Mouse (Mus musculus): ENCODE results near the gene Vrk1. TPM values are rescaled to one million over a fixed set of nuclear protein-coding genes. Genes with fewer than 3 reads are reported as not detected.

The Vrk1 gene
- polyA plus RNA-seq, 1 experiment from 2014 or later, result 30.6 TPM

DNA sequence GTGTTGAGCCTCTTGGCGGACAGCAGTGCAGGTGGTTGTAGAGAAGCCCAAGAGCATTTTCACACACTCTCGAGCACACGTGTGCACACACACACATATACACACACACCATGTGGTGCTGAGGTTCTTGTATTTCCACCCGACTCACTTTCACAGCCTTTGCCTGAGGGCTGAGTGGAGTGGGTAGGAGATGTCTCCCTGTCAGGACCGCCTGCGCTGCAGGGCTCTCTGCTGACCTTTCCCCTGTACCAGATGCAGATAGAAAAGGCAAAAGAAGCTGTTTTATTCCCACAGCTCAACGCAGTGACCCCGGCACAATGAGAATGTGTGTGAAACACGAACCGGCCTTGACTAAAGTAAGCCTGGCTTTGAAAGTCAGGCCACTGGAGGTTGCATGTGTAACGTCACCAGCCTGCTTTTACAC, 72.9 kb downstream of the Vrk1 start:
- ATAC-seq (ENCODE audit: low FRiP score) (peak; percentile 40; the same call in 1 of the 2 replicates), DNase-seq (ENCODE audit: low spot score) (no peak)
- H3K4me2 ChIP-seq (replicated peaks), result no peak overlapping the region
- no peak overlapping the region for H3K4me3 ChIP-seq (replicated peaks; ENCODE audit: low read length)
- H3K4me1 ChIP-seq (replicated peaks; ENCODE audit: control insufficient read depth, insufficient read depth, low read length), result peaks cover 24% of the 10 kb centered on the region
- 29% methylated on average over 11 of the region's 11 CpGs for WGBS
- no peaks in the 10 kb centered on the region for H3K27me3 ChIP-seq (ENCODE audit: control insufficient read depth, insufficient read depth, low read length)
- H3K9me3 ChIP-seq (ENCODE audit: control insufficient read depth, low read length), result no peaks in the 10 kb centered on the region
- H3K36me3 ChIP-seq (replicated peaks; ENCODE audit: control insufficient read depth, insufficient read depth), result no peaks in the 10 kb centered on the region
- H3K27ac ChIP-seq, result peak overlapping the region; percentile 28; the same call in 1 of the 2 replicates
- H3K9ac ChIP-seq, result no peak overlapping the region

DNA sequence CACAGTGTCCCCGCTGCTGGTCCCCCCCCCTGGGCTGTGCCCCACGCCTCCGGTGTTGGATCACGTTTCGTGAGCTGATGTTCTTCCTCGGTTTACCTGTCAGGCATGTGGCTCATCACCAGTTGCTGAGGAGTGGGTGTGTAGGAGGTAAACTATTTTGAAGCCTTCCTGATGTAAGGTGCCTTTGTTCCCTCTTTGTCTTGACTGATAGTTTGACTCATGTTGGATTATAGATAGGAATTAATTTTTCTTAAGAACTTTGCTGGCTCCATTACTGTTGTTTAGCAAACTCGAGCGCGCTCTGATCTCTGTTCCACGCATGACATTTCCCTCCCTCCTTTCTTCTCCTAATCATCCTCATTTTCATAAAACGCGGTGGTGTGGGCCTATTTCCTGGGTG, 74.1 kb downstream of the Vrk1 start:
- H3K4me1 ChIP-seq (replicated peaks; ENCODE audit: control insufficient read depth, insufficient read depth, low read length), result peaks cover 24% of the 10 kb centered on the region
- H3K36me3 ChIP-seq (replicated peaks; ENCODE audit: control insufficient read depth, insufficient read depth), result no peaks in the 10 kb centered on the region
- no peak overlapping the region for H3K27ac ChIP-seq
- no peaks in the 10 kb centered on the region for H3K9me3 ChIP-seq (ENCODE audit: control insufficient read depth, low read length)
- no peak overlapping the region for H3K4me2 ChIP-seq (replicated peaks)
- ATAC-seq (ENCODE audit: low FRiP score), result no peak
- H3K27me3 ChIP-seq (ENCODE audit: control insufficient read depth, insufficient read depth, low read length), result no peaks in the 10 kb centered on the region
- H3K4me3 ChIP-seq (replicated peaks; ENCODE audit: low read length), result no peak overlapping the region
- no peak overlapping the region for H3K9ac ChIP-seq
- DNase-seq (ENCODE audit: low spot score), result no peak
- 93% methylated on average over 12 of the region's 12 CpGs for WGBS

DNA sequence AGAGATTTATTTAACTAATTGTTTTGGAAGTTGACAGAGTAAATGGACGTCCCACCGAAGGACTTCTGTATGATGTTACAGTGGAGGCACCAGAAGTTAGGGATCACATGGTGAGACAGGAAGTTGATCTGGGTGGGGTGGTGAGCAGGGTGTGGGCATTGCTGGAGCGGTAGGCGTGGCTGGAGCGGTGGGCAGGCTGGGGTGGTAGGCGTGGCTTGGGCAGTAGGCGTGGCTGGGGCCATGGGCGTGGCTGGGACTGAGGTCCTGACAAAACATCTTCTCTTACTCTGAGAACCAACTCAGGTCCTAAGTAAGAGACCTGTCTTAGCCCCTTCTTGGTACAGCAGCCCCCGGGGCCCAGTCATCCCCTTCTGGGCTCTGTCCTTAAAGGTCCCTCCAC, 84.8 kb downstream of the Vrk1 start:
- ATAC-seq (ENCODE audit: low FRiP score) (no peak), DNase-seq (ENCODE audit: low spot score) (no peak)
- Histone ChIP-seq H3K27ac (no peak overlapping the region), H3K36me3 (replicated peaks; ENCODE audit: control insufficient read depth, insufficient read depth) (no peaks in the 10 kb centered on the region), H3K4me1 (replicated peaks; ENCODE audit: control insufficient read depth, insufficient read depth, low read length) (no peaks in the 10 kb centered on the region), H3K4me2 (replicated peaks) (no peak overlapping the region), H3K9me3 (ENCODE audit: control insufficient read depth, low read length) (no peaks in the 10 kb centered on the region), H3K9ac (no peak overlapping the region), H3K4me3 (replicated peaks; ENCODE audit: low read length) (no peak overlapping the region), H3K27me3 (ENCODE audit: control insufficient read depth, insufficient read depth, low read length) (no peaks in the 10 kb centered on the region)
- WGBS, result 97% methylated on average over 9 of the region's 9 CpGs

DNA sequence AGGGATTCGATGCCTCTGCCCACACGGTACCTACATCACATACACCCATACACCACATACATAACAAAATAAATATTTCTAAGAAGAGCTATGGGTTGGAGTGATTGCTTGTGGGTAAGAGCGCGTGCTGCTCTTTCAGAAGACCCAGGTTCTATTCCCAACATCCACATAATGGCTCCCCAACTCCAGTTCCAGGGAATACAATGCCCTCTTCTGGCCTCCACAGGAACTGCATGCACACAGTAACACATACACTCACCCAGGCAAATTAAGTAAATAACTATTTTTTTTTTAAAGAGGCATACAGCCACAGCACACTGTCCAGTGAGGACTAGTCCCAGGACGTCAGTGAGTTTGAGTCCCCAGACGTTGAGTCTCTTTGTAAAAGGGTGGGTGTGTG, 92.0 kb downstream of the Vrk1 start:
- Histone ChIP-seq H3K9ac (no peak overlapping the region), H3K36me3 (replicated peaks; ENCODE audit: control insufficient read depth, insufficient read depth) (no peaks in the 10 kb centered on the region), H3K4me2 (replicated peaks) (no peak overlapping the region), H3K4me3 (replicated peaks; ENCODE audit: low read length) (no peak overlapping the region), H3K27ac (no peak overlapping the region), H3K27me3 (ENCODE audit: control insufficient read depth, insufficient read depth, low read length) (no peaks in the 10 kb centered on the region), H3K9me3 (ENCODE audit: control insufficient read depth, low read length) (no peaks in the 10 kb centered on the region), H3K4me1 (replicated peaks; ENCODE audit: control insufficient read depth, insufficient read depth, low read length) (0 out of 2 replicates have a peak, but pooled peaks cover 7% of the 10 kb centered on the region)
- 95% methylated on average over 6 of the region's 6 CpGs for WGBS
- DNase-seq (ENCODE audit: low spot score) (no peak), ATAC-seq (ENCODE audit: low FRiP score) (no peak)

DNA sequence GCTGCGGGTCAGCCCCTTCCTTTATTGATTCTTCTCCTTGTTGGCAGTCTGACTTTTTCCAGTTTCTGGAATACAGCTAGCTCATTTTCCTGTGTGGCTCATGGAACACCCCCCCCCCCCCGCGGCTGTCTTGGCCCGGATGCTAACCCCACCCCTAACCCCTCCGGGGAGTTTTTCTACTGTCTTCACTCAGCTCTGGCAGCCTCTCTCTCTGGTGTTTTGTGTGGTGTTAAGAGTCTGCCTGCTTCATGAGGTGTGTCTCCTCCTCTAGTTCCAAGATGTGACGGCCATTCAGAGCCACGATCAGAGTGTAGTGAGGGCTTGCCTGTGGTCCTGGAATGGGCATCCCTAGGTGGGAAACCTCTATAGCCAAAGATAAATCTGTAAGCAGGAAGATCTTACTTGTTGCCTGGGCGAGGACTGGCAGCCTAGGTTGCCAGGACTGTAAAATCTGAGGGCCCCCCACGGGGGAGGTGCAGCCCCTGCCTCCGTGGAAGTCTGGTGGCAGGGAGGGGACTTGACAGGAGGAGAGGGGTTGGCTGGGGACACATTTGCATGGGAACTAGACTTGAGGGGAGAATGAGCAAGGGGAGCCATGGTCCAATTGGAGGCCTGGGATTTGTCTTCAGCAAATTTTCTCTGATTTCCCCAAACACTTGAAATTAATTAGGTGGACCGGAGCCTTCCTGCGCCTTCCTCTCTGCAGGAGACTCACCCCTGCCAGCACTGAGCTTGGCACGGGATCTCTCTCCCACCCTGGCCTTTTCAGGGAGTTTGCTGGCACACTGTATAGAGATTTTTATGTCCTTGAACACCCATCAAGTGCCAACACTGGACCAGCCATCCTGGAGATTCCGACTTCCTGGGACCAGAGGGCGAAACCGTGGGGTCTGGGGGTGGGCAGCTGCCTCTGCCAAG, 93.0 kb downstream of the Vrk1 start:
- Histone ChIP-seq H3K4me2 (replicated peaks) (no peak overlapping the region), H3K36me3 (replicated peaks; ENCODE audit: control insufficient read depth, insufficient read depth) (no peaks in the 10 kb centered on the region), H3K4me1 (replicated peaks; ENCODE audit: control insufficient read depth, insufficient read depth, low read length) (0 out of 2 replicates have a peak, but pooled peaks cover 12% of the 10 kb centered on the region), H3K9me3 (ENCODE audit: control insufficient read depth, low read length) (no peaks in the 10 kb centered on the region), H3K9ac (no peak overlapping the region), H3K27me3 (ENCODE audit: control insufficient read depth, insufficient read depth, low read length) (no peaks in the 10 kb centered on the region), H3K4me3 (replicated peaks; ENCODE audit: low read length) (no peak overlapping the region), H3K27ac (no peak overlapping the region)
- WGBS, result 53% methylated on average over 16 of the region's 16 CpGs
- ATAC-seq (ENCODE audit: low FRiP score) (peak; percentile 48; the same call in 1 of the 2 replicates), DNase-seq (ENCODE audit: low spot score) (no peak)

DNA sequence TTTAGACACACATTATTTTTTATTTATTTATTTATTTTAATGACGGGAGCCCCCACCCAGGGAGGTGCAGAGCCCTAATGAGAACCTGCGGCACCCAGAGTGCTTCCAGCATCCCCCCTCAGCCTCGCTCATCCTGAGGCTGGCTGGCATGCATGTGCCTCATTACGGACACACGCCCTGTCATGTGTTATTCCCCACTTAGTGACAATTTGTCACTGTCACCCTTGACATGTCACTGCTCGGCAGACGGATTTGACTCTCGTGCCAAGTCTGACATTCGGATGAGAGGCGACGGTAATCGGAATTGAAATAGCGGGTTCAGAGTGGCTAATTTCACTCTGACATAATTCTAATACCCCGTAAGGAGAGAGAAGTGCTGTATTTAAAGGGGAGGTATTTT, 97.2 kb downstream of the Vrk1 start:
- H3K27ac ChIP-seq, result no peak overlapping the region
- no peaks in the 10 kb centered on the region for H3K36me3 ChIP-seq (replicated peaks; ENCODE audit: control insufficient read depth, insufficient read depth)
- no peak for ATAC-seq (ENCODE audit: low FRiP score)
- H3K4me2 ChIP-seq (replicated peaks), result no peak overlapping the region
- no peaks in the 10 kb centered on the region for H3K27me3 ChIP-seq (ENCODE audit: control insufficient read depth, insufficient read depth, low read length)
- 0 out of 2 replicates have a peak, but pooled peaks cover 12% of the 10 kb centered on the region for H3K4me1 ChIP-seq (replicated peaks; ENCODE audit: control insufficient read depth, insufficient read depth, low read length)
- no peak for DNase-seq (ENCODE audit: low spot score)
- H3K4me3 ChIP-seq (replicated peaks; ENCODE audit: low read length), result no peak overlapping the region
- no peaks in the 10 kb centered on the region for H3K9me3 ChIP-seq (ENCODE audit: control insufficient read depth, low read length)
- WGBS, result 56% methylated on average over 14 of the region's 14 CpGs
- H3K9ac ChIP-seq, result no peak overlapping the region

DNA sequence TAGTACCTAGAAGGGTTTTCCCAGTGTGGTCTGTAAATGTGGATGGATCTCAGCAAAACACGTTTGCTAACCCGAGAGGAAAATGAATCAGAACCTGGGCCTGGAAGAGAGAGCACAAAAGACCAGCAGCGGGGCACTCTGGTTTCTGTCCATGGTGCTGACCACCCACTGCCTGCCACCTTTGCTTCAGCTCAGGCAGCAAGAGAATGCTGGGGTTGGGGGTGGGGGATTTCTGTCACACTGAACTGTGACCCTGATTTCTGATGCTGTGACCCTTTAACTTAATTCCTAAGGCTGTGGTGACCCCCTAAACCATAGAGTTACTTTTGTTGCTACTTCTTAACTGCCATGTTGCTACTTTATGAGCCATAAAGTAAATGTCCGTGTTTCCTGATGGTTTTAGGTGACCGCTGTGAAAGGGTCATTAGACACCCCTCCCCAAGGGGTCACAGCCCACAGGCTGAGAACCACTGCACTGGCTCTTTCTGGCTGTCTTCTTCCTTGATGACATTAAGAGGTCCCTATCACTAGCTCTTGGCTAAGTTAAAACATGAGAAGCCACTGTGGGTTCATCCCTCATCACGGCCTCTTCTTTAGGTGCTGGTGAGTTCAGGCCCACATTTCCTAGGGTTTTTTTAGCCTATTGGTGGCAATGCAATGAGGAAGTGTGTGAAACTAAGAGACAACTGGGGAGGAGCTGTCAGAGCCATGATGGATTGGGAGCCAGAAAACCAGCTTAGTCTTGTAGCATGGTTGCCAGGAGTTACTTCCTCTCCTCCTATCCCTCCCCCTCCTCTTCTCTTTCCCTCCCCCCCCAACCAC, 105.3 kb downstream of the Vrk1 start:
- peak; percentile 34; the same call in 1 of the 2 replicates for ATAC-seq (ENCODE audit: low FRiP score)
- H3K4me1 ChIP-seq (replicated peaks; ENCODE audit: control insufficient read depth, insufficient read depth, low read length), result peaks cover 11% of the 10 kb centered on the region; the same call in 1 of the 2 replicates
- H3K9ac ChIP-seq, result no peak overlapping the region
- WGBS, result 21% methylated on average over 6 of the region's 6 CpGs
- H3K9me3 ChIP-seq (ENCODE audit: control insufficient read depth, low read length), result no peaks in the 10 kb centered on the region
- H3K4me2 ChIP-seq (replicated peaks), result no peak overlapping the region
- no peaks in the 10 kb centered on the region for H3K27me3 ChIP-seq (ENCODE audit: control insufficient read depth, insufficient read depth, low read length)
- DNase-seq (ENCODE audit: low spot score), result no peak
- no peak overlapping the region for H3K4me3 ChIP-seq (replicated peaks; ENCODE audit: low read length)
- no peaks in the 10 kb centered on the region for H3K36me3 ChIP-seq (replicated peaks; ENCODE audit: control insufficient read depth, insufficient read depth)
- H3K27ac ChIP-seq, result no peak overlapping the region

DNA sequence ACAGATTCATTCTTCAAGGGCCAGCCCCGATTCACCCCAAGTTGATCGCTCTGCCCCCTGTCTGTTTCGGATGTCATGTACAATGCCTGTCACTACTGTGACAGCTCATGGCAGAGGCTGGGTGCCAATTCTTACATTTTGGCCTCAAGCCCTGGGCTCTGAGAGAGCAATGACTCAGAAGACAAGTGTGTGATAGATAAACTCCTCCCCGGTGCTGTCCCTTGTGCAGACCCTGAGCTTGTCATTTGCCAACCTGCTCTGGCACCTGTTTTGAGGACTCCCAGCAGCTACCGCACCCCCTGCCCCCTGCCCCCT, 105.8 kb downstream of the Vrk1 start:
- H3K4me2 ChIP-seq (replicated peaks), result no peak overlapping the region
- ATAC-seq (ENCODE audit: low FRiP score) (peak; percentile 37; the same call in 1 of the 2 replicates), DNase-seq (ENCODE audit: low spot score) (peak; percentile 55)
- no peaks in the 10 kb centered on the region for H3K9me3 ChIP-seq (ENCODE audit: control insufficient read depth, low read length)
- no peak overlapping the region for H3K4me3 ChIP-seq (replicated peaks; ENCODE audit: low read length)
- no peak overlapping the region for H3K27ac ChIP-seq
- no peaks in the 10 kb centered on the region for H3K36me3 ChIP-seq (replicated peaks; ENCODE audit: control insufficient read depth, insufficient read depth)
- peaks cover 11% of the 10 kb centered on the region; the same call in 1 of the 2 replicates for H3K4me1 ChIP-seq (replicated peaks; ENCODE audit: control insufficient read depth, insufficient read depth, low read length)
- no peaks in the 10 kb centered on the region for H3K27me3 ChIP-seq (ENCODE audit: control insufficient read depth, insufficient read depth, low read length)
- no peak overlapping the region for H3K9ac ChIP-seq
- 30% methylated on average over 5 of the region's 5 CpGs for WGBS

DNA sequence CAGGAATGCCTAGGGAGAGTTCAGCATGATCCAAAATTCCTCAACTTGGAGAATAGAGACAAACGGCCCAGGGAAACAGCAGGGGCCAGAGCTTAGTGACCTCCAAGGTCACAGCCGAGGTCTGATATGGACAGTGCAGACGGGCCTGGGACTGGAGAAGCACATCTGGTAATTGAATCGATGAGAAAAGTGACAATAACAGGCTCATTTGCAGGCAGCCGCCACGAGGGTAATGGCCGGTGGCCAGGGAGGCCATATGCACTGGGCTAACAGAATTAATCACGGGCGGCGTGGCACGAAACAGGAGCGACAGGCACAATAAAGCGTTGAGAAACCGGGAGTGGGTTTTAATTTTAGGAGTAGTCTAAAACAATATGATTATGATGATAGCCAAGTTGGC, 113.2 kb downstream of the Vrk1 start:
- Histone ChIP-seq H3K4me2 (replicated peaks) (no peak overlapping the region), H3K36me3 (replicated peaks; ENCODE audit: control insufficient read depth, insufficient read depth) (no peaks in the 10 kb centered on the region), H3K4me3 (replicated peaks; ENCODE audit: low read length) (no peak overlapping the region), H3K9me3 (ENCODE audit: control insufficient read depth, low read length) (no peaks in the 10 kb centered on the region), H3K27ac (no peak overlapping the region), H3K4me1 (replicated peaks; ENCODE audit: control insufficient read depth, insufficient read depth, low read length) (peaks cover 7% of the 10 kb centered on the region; the same call in 1 of the 2 replicates), H3K9ac (no peak overlapping the region), H3K27me3 (ENCODE audit: control insufficient read depth, insufficient read depth, low read length) (no peaks in the 10 kb centered on the region)
- no peak for DNase-seq (ENCODE audit: low spot score)
- peak; percentile 29; the same call in 1 of the 2 replicates for ATAC-seq (ENCODE audit: low FRiP score)
- WGBS, result 15% methylated on average over 14 of the region's 14 CpGs

All from hindbrain, embryonic 14.5 days (tissue).